Mouse (Mus musculus): Measurements from ENCODE around the gene C8g. TPM values are rescaled to one million over a fixed set of nuclear protein-coding genes. Genes with fewer than 3 reads are reported as not detected.

The C8g gene
- polyA plus RNA-seq, 1 experiment from 2014 or later: 9.5 TPM

GRCm38 (mm10) chr2:25477541-25477940, 24.0 kb downstream of the C8g start:
- Histone ChIP-seq H3K9me3 (replicated peaks; ENCODE audit: control insufficient read depth, low read length) (no peaks in the 10 kb centered on the region), H3K9ac (ENCODE audit: low read length) (no peak overlapping the region), H3K4me1 (ENCODE audit: control insufficient read depth, insufficient read depth, low read length) (no peaks in the 10 kb centered on the region), H3K27me3 (ENCODE audit: control insufficient read depth, insufficient read depth, low read length) (no peaks in the 10 kb centered on the region), H3K27ac (ENCODE audit: low read length) (no peak overlapping the region), H3K4me3 (replicated peaks; ENCODE audit: low read length) (no peak overlapping the region), H3K4me2 (ENCODE audit: low read depth, low read length) (no peak overlapping the region), H3K36me3 (ENCODE audit: control insufficient read depth, insufficient read depth, low read length) (no peaks in the 10 kb centered on the region)
- no peak for ATAC-seq (ENCODE audit: insufficient read depth, low FRiP score)
- WGBS: 89% methylated on average over 8 of the region's 8 CpGs

- Histone ChIP-seq H3K9ac (ENCODE audit: low read length) (no peak overlapping the region), H3K27ac (ENCODE audit: low read length) (no peak overlapping the region), H3K4me3 (replicated peaks; ENCODE audit: low read length) (no peak overlapping the region), H3K36me3 (ENCODE audit: control insufficient read depth, insufficient read depth, low read length) (no peaks in the 10 kb centered on the region), H3K4me2 (ENCODE audit: low read depth, low read length) (no peak overlapping the region), H3K9me3 (replicated peaks; ENCODE audit: control insufficient read depth, low read length) (no peaks in the 10 kb centered on the region), H3K27me3 (ENCODE audit: control insufficient read depth, insufficient read depth, low read length) (no peaks in the 10 kb centered on the region; the same call in 1 of the 2 replicates), H3K4me1 (ENCODE audit: control insufficient read depth, insufficient read depth, low read length) (no peaks in the 10 kb centered on the region)
- WGBS: 70% methylated on average over 2 of the region's 2 CpGs
- no peak for ATAC-seq (ENCODE audit: insufficient read depth, low FRiP score)
Measured at GRCm38 (mm10) chr2:25472550-25472949, 29.0 kb downstream of the C8g start.

- Histone ChIP-seq H3K4me2 (ENCODE audit: low read depth, low read length) (no peak within 1 kb of the TSS), H3K36me3 (ENCODE audit: control insufficient read depth, insufficient read depth, low read length) (no peaks in the 10 kb centered on the region), H3K9me3 (replicated peaks; ENCODE audit: control insufficient read depth, low read length) (no peaks in the 10 kb centered on the region), H3K4me1 (ENCODE audit: control insufficient read depth, insufficient read depth, low read length) (no peaks in the 10 kb centered on the region; the same call in 1 of the 2 replicates), H3K4me3 (replicated peaks; ENCODE audit: low read length) (no peak within 1 kb of the TSS), H3K27ac (ENCODE audit: low read length) (no peak within 1 kb of the TSS), H3K27me3 (ENCODE audit: control insufficient read depth, insufficient read depth, low read length) (no peaks in the 10 kb centered on the region; the same call in 1 of the 2 replicates), H3K9ac (ENCODE audit: low read length) (no peak within 1 kb of the TSS)
- no peak for ATAC-seq (ENCODE audit: insufficient read depth, low FRiP score)
- 45% methylated on average over 6 of the region's 6 CpGs for WGBS
Measured at GRCm38 (mm10) chr2:25469969-25470368, 31.6 kb downstream of the C8g start, which contains the start of gene Ptgds. Ptgds (minus strand) TSS chr2:25470046.

DNA sequence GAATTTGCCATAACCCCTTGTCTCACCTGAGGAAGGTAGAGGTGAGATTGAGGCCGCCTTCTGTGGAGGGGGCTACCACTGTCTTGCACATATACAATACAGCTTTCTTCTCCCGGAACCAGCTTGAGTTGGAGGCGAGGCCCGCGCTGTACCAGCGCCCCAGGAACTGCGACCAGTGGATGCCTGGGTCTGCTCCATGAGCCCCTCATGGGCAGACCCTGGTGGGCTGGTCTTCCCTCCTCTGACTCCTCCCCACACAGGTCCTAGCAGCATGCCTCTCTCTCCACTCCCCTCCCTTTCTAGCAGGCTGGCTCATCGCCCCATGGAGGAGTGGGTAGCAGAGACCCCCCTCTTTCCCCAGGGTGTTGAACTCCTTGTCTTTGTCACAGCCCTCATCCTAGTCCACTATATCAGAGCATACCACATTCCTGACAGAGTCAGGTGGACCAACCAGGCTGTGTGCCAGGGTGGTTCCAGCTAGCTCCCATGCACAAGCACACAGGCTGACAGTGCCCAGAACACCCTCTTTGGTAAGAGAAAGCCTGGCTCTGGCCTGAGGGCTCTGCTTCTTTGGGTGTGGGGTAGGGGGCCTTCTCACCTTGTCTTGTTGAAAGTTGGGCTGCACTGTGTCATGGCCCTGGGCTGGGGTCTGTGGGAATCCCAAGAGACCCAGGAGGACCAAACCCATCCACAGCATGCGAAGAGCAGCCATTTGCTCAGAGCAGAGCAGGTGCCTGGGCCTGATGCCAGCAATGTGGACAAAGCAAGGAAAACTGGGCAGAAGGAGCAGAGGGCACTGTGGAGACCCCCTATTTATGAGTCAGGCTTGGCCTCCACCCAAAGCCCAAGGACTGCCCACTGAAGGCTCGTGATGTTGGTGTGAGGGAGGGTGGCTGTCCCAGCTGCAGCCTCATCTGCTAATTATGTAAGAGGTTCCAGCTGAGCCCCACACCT, 32.3 kb downstream of the C8g start:
- 70% methylated on average over 10 of the region's 10 CpGs for WGBS
- no peaks in the 10 kb centered on the region for H3K36me3 ChIP-seq (ENCODE audit: control insufficient read depth, insufficient read depth, low read length)
- no peaks in the 10 kb centered on the region; the same call in 1 of the 2 replicates for H3K27me3 ChIP-seq (ENCODE audit: control insufficient read depth, insufficient read depth, low read length)
- no peaks in the 10 kb centered on the region for H3K9me3 ChIP-seq (replicated peaks; ENCODE audit: control insufficient read depth, low read length)
- H3K27ac ChIP-seq (ENCODE audit: low read length): no peak overlapping the region
- H3K4me3 ChIP-seq (replicated peaks; ENCODE audit: low read length): no peak overlapping the region
- 0 out of 2 replicates have a peak, but pooled peaks have one; percentile 34 for ATAC-seq (ENCODE audit: insufficient read depth, low FRiP score)
- H3K9ac ChIP-seq (ENCODE audit: low read length): no peak overlapping the region
- no peak overlapping the region for H3K4me2 ChIP-seq (ENCODE audit: low read depth, low read length)
- no peaks in the 10 kb centered on the region; the same call in 1 of the 2 replicates for H3K4me1 ChIP-seq (ENCODE audit: control insufficient read depth, insufficient read depth, low read length)

- H3K4me3 ChIP-seq (replicated peaks; ENCODE audit: low read length): no peak overlapping the region
- H3K27me3 ChIP-seq (ENCODE audit: control insufficient read depth, insufficient read depth, low read length): no peaks in the 10 kb centered on the region; the same call in 1 of the 2 replicates
- no peak overlapping the region for H3K9ac ChIP-seq (ENCODE audit: low read length)
- H3K4me1 ChIP-seq (ENCODE audit: control insufficient read depth, insufficient read depth, low read length): no peaks in the 10 kb centered on the region; the same call in 1 of the 2 replicates
- no peak for ATAC-seq (ENCODE audit: insufficient read depth, low FRiP score)
- H3K36me3 ChIP-seq (ENCODE audit: control insufficient read depth, insufficient read depth, low read length): no peaks in the 10 kb centered on the region
- WGBS: 70% methylated on average over 14 of the region's 14 CpGs
- H3K9me3 ChIP-seq (replicated peaks; ENCODE audit: control insufficient read depth, low read length): no peaks in the 10 kb centered on the region
- no peak overlapping the region for H3K27ac ChIP-seq (ENCODE audit: low read length)
- H3K4me2 ChIP-seq (ENCODE audit: low read depth, low read length): no peak overlapping the region
Measured at GRCm38 (mm10) chr2:25467606-25468303, 33.8 kb downstream of the C8g start.

DNA sequence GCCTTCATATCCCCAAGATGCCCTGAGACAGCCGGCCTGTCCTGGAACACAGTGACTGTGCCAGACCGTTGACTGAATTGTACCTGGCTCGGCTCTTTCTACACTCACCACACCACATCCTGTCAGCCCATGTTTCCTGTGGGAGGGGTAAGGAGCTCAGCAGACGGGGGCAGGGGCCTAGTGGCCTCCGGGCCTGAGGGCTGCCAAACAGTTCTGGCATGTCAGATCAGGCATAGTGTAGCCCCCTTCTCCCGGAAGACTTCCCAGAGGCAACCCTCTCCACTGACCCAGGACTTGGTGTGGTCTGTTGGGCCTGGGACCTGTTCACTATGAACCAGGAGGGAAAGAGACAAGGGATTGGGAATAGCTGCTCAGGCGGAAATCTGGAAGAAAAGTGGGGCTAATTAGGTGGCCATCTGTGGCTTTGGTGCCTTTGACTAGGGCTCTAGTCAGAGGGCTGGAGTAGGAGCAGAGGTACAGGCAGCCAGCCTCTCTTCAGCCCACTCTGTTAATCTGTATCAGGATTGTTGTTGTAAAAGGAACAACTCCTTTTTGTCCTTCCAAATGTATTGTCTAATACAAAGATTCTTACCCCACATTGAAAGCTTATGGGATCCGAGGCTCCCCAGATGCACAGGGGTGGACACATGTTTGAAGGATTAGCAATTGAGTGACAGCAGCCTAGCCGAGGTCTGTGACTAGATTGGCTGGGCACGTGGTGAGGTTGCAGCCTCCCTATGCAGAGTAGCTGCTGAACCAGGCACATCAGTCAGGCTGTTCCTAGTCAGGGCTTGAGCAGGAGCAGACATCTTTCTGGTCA, 35.5 kb downstream of the C8g start:
- 48% methylated on average over 10 of the region's 10 CpGs for WGBS
- Histone ChIP-seq H3K27ac (ENCODE audit: low read length) (no peak overlapping the region), H3K9ac (ENCODE audit: low read length) (peak overlapping the region; percentile 21; the same call in 1 of the 2 replicates), H3K4me1 (ENCODE audit: control insufficient read depth, insufficient read depth, low read length) (peaks cover 7% of the 10 kb centered on the region), H3K4me2 (ENCODE audit: low read depth, low read length) (no peak overlapping the region), H3K4me3 (replicated peaks; ENCODE audit: low read length) (no peak overlapping the region), H3K9me3 (replicated peaks; ENCODE audit: control insufficient read depth, low read length) (no peaks in the 10 kb centered on the region), H3K36me3 (ENCODE audit: control insufficient read depth, insufficient read depth, low read length) (no peaks in the 10 kb centered on the region), H3K27me3 (ENCODE audit: control insufficient read depth, insufficient read depth, low read length) (no peaks in the 10 kb centered on the region; the same call in 1 of the 2 replicates)
- ATAC-seq (ENCODE audit: insufficient read depth, low FRiP score): no peak

GRCm38 (mm10) chr2:25465256-25465655, 36.3 kb downstream of the C8g start:
- WGBS: 71% methylated on average over 2 of the region's 2 CpGs
- peaks cover 7% of the 10 kb centered on the region for H3K4me1 ChIP-seq (ENCODE audit: control insufficient read depth, insufficient read depth, low read length)
- no peaks in the 10 kb centered on the region; the same call in 1 of the 2 replicates for H3K27me3 ChIP-seq (ENCODE audit: control insufficient read depth, insufficient read depth, low read length)
- no peak overlapping the region for H3K4me2 ChIP-seq (ENCODE audit: low read depth, low read length)
- no peak for ATAC-seq (ENCODE audit: insufficient read depth, low FRiP score)
- no peak overlapping the region for H3K27ac ChIP-seq (ENCODE audit: low read length)
- H3K9me3 ChIP-seq (replicated peaks; ENCODE audit: control insufficient read depth, low read length): no peaks in the 10 kb centered on the region
- no peak overlapping the region for H3K4me3 ChIP-seq (replicated peaks; ENCODE audit: low read length)
- no peaks in the 10 kb centered on the region for H3K36me3 ChIP-seq (ENCODE audit: control insufficient read depth, insufficient read depth, low read length)
- H3K9ac ChIP-seq (ENCODE audit: low read length): no peak overlapping the region

DNA sequence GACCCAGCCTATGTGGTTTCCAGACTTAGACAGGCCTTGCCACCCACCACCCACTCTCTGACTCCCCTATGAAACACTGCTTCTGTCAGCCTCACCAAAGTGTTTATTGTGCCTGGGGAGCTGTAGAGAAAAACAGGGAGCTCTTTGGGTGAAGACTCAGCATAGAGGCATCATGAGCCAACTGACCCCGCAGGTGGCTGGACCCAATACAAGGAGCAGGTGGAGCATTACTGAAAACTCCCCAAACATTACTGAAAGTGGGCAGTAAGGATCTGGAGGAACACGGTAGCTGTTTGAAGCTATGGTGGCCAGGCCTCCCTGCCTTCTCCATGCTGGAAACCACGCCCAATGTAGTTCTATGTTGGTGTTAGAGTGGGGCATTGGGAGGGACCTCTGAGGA, 37.9 kb downstream of the C8g start:
- no peak for ATAC-seq (ENCODE audit: insufficient read depth, low FRiP score)
- Histone ChIP-seq H3K36me3 (ENCODE audit: control insufficient read depth, insufficient read depth, low read length) (no peaks in the 10 kb centered on the region), H3K4me1 (ENCODE audit: control insufficient read depth, insufficient read depth, low read length) (peaks cover 23% of the 10 kb centered on the region), H3K4me3 (replicated peaks; ENCODE audit: low read length) (no peak overlapping the region), H3K27me3 (ENCODE audit: control insufficient read depth, insufficient read depth, low read length) (no peaks in the 10 kb centered on the region), H3K4me2 (ENCODE audit: low read depth, low read length) (no peak overlapping the region), H3K9me3 (replicated peaks; ENCODE audit: control insufficient read depth, low read length) (no peaks in the 10 kb centered on the region), H3K9ac (ENCODE audit: low read length) (no peak overlapping the region), H3K27ac (ENCODE audit: low read length) (no peak overlapping the region)
- 89% methylated on average over 3 of the region's 3 CpGs for WGBS
